Mouse (Mus musculus) limb, embryonic 14.5 days (tissue): ENCODE results near the gene Fam173a. TPM values are rescaled to one million over a fixed set of nuclear protein-coding genes. Genes with fewer than 3 reads are reported as not detected.

Source experiments
- ATAC-seq: fragments of 200-750 bp; cut with Nextera tagmentation; 2 replicates; pipeline ENCODE4 v1.8.0; 2017; ENCODE audit warnings: low read depth, moderate number of reproducible peaks, moderate TSS enrichment; ENCODE audit not compliant: low FRiP score
- DNase-seq: peaks from one replicate; pipeline ENCODE4 v3.0.0-alpha.2; 2015; ENCODE audit warnings: low spot score
- H3K27ac ChIP-seq: fragments of 300-500 bp; sonication (generic); replicated peaks from 2 replicates; pipeline ENCODE4 v1.5.1; 2014; ENCODE audit warnings: low read depth, mild to moderate bottlenecking, low read length, moderate library complexity, mixed read lengths
- H3K27me3 ChIP-seq: fragments of 300-500 bp; sonication (generic); 2 replicates; pipeline ENCODE4 v1.6.1; 2014; ENCODE audit warnings: low read length, mixed read lengths; ENCODE audit not compliant: control insufficient read depth, insufficient read depth
- H3K36me3 ChIP-seq: fragments of 300-500 bp; sonication (generic); 2 replicates; pipeline ENCODE4 v1.6.1; 2014; ENCODE audit warnings: mild to moderate bottlenecking, low read length, moderate library complexity, mixed read lengths; ENCODE audit not compliant: control insufficient read depth, insufficient read depth
- H3K4me1 ChIP-seq: fragments of 300-500 bp; sonication (generic); 2 replicates; pipeline ENCODE4 v1.6.1; 2014; ENCODE audit warnings: antibody characterized with exemption, low read length, mixed read lengths; ENCODE audit not compliant: control insufficient read depth, insufficient read depth
- H3K4me2 ChIP-seq: fragments of 300-500 bp; sonication (generic); replicated peaks from 2 replicates; pipeline ENCODE4 v1.6.1; 2014; ENCODE audit warnings: low read depth, mild to moderate bottlenecking, low read length, moderate library complexity; ENCODE audit not compliant: severe bottlenecking
- H3K4me3 ChIP-seq: fragments of 300-500 bp; sonication (generic); replicated peaks from 2 replicates; pipeline ENCODE4 v1.5.1; 2014; ENCODE audit warnings: low read length
- H3K9ac ChIP-seq: fragments of 300-500 bp; sonication (generic); 2 replicates; pipeline ENCODE4 v1.6.1; 2014; ENCODE audit warnings: mild to moderate bottlenecking, low read depth, low read length, moderate library complexity; ENCODE audit not compliant: severe bottlenecking
- H3K9me3 ChIP-seq: fragments of 300-500 bp; sonication (generic); 2 replicates; pipeline ENCODE4 v1.6.1; 2016; ENCODE audit warnings: low read length; ENCODE audit not compliant: control insufficient read depth
- POLR2A ChIP-seq: fragments of 200-500 bp; IDR thresholded peaks from 2 replicates; pipeline ENCODE4 v1.8.0; 2012; ENCODE audit warnings: inconsistent platforms, mild to moderate bottlenecking, moderate library complexity, borderline replicate concordance; ENCODE audit not compliant: insufficient read depth, insufficient read length; ENCODE audit errors: extremely low read depth
- WGBS: fragments of 180-500 bp; shearing (Covaris S2); extraction: QIAGEN DNeasy Blood & Tissue Kit; methylation state at CpG from one replicate; pipeline ENCODE4 v1.1.7; 2014; 5-methylcytosine and 5-hydroxymethylcytosine counted together
- polyA plus RNA-seq, 2 experiments: library from polyadenylated mRNA; depleted of rRNA in 1 of 2; stranded (reverse) in 1 of 2; unstranded in 1 of 2; fragments of >200 nt; fragmentation: Nextera tagmentation in 1 of 2; extraction: Ambion mirVana in 1 of 2; gene quantifications; 2 replicates each; pipeline versions ENCODE4 v1.2.1 to v1.2.3; 2012 to 2014

Fam173a gene
- polyA plus RNA-seq, 2 experiments: 73.8 to 117 TPM

DNA sequence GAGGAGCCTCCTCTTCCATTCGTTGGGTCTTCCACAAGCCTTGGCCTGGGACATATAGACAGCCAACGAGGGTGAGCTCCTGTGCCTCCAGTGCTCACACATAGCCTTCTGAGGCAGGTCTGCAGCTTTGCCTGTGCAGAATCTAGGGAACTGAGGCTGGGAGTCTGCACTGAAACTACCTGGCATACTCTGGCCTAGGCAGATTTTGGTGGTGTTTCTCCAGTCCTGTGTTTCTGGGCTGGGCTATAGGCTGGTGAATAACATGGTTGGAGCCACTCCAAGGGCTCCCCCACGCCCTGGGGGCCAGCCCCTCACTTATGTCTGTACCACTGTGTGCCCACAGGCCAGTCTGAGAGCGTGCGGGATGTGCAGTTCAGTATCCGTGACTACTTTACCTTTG, 32.6 kb upstream of the Fam173a start:
- no peak overlapping the region for H3K9ac ChIP-seq
- 80% methylated on average over 6 of the region's 6 CpGs for WGBS
- peaks cover 3% of the 10 kb centered on the region for H3K27me3 ChIP-seq
- H3K4me3 ChIP-seq: no peak overlapping the region
- H3K4me2 ChIP-seq: no peak overlapping the region
- H3K4me1 ChIP-seq: peaks cover 22% of the 10 kb centered on the region
- DNase-seq (no peak), ATAC-seq (no peak)
- no peaks in the 10 kb centered on the region for H3K9me3 ChIP-seq
- H3K27ac ChIP-seq: no peak overlapping the region
- H3K36me3 ChIP-seq: peaks cover 26% of the 10 kb centered on the region
- TF ChIP-seq POLR2A: no peak

DNA sequence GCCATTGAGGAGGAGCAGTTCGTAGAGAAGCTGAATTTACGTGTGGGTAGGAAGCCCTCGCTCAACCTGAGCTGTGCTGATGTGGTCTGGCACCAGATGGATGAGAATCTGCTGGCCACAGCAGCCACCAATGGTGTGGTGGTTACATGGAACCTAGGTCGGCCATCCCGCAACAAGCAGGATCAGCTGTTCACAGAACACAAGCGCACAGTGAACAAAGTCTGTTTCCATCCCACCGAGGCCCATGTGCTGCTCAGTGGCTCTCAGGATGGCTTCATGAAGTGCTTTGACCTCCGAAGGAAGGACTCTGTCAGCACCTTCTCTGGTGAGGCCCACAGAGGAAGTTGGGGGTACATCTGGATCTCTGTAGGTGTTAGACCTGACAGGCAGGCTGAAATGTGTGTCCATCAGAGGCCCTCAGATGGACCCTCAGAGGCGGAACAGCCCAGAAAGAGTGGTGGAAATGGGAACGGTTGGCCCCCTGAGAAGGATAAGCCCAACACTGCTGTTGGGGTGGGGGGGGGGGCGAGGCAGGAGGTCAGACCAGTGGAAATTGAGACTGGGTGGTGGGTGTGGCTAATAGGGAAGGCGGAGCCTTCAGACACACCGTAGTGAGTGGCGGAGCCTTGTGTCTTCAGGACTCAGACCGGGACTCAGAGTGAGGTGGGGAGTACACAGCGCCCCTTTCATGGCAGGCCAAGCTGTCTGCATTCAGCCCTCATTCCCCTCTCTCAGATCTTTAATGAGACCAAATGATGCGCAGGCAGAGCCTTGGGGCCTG, 31.9 kb upstream of the Fam173a start:
- ATAC-seq: no peak
- H3K27me3 ChIP-seq: peaks cover 10% of the 10 kb centered on the region

DNA sequence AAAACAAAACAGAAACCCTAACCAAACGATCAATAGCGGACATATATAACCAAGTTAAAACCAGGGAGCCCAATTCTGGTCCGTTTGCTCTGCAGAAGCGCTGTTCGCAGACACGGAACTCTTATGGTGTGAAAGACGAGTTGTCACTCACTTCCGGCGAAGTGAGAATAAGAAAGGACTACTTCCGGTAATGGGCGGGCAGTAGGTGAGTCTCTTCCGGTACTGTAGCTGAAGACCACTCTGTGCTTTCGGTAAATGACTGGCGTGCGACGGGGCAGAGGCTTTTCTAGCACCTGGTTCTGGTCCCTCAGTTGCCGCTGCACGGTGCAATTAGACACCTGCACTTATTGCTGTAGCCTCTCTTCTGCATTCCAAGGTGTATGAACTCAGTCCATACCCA, 30.8 kb upstream of the Fam173a start, which contains the start of gene Wdr24:
Gene Wdr24, plus strand, starts transcription at position 176 of the 400 bp plus-strand sequence.
- 0% methylated on average over 18 of the region's 18 CpGs for WGBS
- Histone ChIP-seq H3K4me2 (peak within 1 kb of the TSS; percentile 71), H3K4me3 (peak within 1 kb of the TSS; percentile 47), H3K4me1 (peaks cover 15% of the 10 kb centered on the region), H3K9me3 (no peaks in the 10 kb centered on the region), H3K36me3 (peaks cover 20% of the 10 kb centered on the region), H3K27me3 (peaks cover 21% of the 10 kb centered on the region), H3K9ac (peak within 1 kb of the TSS; percentile 38), H3K27ac (no peak within 1 kb of the TSS)
- peak; percentile 81 for ATAC-seq
- peak; percentile 39; the same call in 1 of the 2 replicates for TF ChIP-seq POLR2A
- DNase-seq: peak; percentile 94

More for the DNA sequence above, 31.9 kb upstream of the Fam173a start:
- no peak for DNase-seq
- peak overlapping the region; percentile 38; the same call in 1 of the 2 replicates for H3K9ac ChIP-seq
- WGBS: 76% methylated on average over 16 of the region's 17 CpGs
- TF ChIP-seq POLR2A: no peak
- no peak overlapping the region for H3K27ac ChIP-seq
- no peaks in the 10 kb centered on the region for H3K9me3 ChIP-seq
- peaks cover 16% of the 10 kb centered on the region for H3K4me1 ChIP-seq
- peak overlapping the region; percentile 47 for H3K4me3 ChIP-seq
- peaks cover 20% of the 10 kb centered on the region for H3K36me3 ChIP-seq
- H3K4me2 ChIP-seq: peak overlapping the region; percentile 71

DNA sequence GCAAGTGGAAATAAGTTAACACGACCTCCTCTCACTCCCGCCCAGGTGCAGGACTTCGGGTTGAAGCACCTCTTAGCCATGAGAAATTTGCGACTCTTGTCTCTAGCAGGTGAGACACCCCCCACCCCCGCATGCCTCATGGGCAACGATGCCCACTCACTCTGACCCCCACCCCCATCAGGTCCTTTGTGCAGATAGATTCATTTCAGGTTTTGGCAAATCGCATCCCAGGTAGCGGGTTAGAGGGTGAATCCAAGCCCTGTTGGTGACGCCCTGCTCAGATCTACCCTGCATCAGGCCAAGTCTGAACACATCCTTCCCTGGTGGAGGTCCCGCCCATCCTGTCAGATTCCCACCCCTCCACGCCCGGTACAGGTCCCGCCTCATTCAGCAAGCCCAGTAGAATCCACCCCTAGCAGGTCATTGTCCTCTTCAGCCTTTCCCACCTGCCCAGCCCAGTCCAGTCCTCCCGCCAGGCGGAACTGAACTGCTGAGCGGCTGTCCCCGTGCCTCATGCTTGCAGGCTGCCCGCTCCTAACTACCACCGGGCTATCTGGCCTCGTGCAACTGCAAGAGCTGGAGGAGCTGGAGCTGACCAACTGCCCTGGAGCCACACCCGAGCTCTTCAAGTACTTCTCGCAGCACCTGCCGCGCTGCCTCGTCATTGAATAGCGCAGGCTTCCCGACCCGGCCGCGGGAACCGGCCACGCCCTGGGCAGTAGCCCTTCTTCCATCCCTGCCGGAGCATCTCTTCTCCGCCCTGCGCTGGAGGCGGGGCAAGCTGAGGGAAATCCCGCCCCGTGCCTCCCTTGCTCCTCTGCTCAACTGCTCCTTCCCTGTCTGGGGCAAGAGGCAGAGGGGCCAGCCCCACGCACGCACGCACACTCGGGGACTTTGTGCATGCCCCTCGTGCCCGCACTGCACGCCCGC, 26.4 kb upstream of the Fam173a start:
- peaks cover 3% of the 10 kb centered on the region for H3K4me1 ChIP-seq
- H3K36me3 ChIP-seq: no peaks in the 10 kb centered on the region
- ATAC-seq (no peak), DNase-seq (no peak)
- TF ChIP-seq POLR2A: no peak
- H3K4me3 ChIP-seq: no peak overlapping the region
- 5% methylated on average over 46 of the region's 46 CpGs for WGBS
- H3K9me3 ChIP-seq: no peaks in the 10 kb centered on the region
- no peak overlapping the region for H3K9ac ChIP-seq
- H3K4me2 ChIP-seq: peak overlapping the region; percentile 28; the same call in 1 of the 2 replicates
- peaks cover 35% of the 10 kb centered on the region for H3K27me3 ChIP-seq
- H3K27ac ChIP-seq: no peak overlapping the region

DNA sequence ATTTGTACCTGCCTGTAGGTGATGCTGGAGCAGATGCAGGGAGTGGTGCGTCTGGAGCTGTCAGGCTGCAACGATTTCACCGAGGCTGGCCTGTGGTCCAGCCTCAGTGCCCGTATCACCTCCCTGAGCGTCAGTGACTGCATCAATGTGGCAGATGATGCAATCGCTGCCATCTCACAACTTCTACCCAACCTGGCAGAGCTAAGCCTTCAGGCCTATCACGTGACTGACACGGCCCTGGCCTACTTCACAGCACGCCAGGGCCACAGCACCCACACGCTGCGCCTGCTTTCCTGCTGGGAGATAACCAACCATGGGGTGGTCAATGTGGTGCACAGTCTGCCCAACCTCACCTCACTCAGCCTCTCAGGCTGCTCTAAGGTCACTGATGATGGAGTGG, 25.0 kb upstream of the Fam173a start:
- DNase-seq (no peak), ATAC-seq (no peak)
- Histone ChIP-seq H3K9me3 (no peaks in the 10 kb centered on the region), H3K4me2 (no peak overlapping the region), H3K27ac (no peak overlapping the region), H3K9ac (no peak overlapping the region), H3K27me3 (peaks cover 41% of the 10 kb centered on the region), H3K4me3 (no peak overlapping the region), H3K4me1 (0 out of 2 replicates have a peak, but pooled peaks cover 4% of the 10 kb centered on the region), H3K36me3 (no peaks in the 10 kb centered on the region)
- TF ChIP-seq POLR2A: no peak
- 82% methylated on average over 11 of the region's 11 CpGs for whole genome bisulfite sequencing
